Mouse (Mus musculus) C2C12 (cell line): Measurements from ENCODE around the gene Enpp3. TPM values are rescaled to one million over a fixed set of nuclear protein-coding genes. Genes with fewer than 3 reads are reported as not detected.

Experiments
- H3K27me3 ChIP-seq: one replicate; pipeline ENCODE4 v1.6.1; 2011; ENCODE audit not compliant: control insufficient read depth, insufficient read depth, insufficient read length
- H3K36me3 ChIP-seq: one replicate; pipeline ENCODE4 v1.6.1; 2011; ENCODE audit not compliant: control insufficient read depth, insufficient read depth
- H3K4me3 ChIP-seq: one replicate; pipeline ENCODE4 v1.5.1; 2011; ENCODE audit warnings: mild to moderate bottlenecking, control low read depth; ENCODE audit not compliant: poor library complexity, insufficient read depth, severe bottlenecking
- H3K79me2 ChIP-seq: one replicate; pipeline ENCODE4 v1.6.1; 2011; ENCODE audit not compliant: control insufficient read depth, insufficient read depth
- H3K79me3 ChIP-seq: one replicate; pipeline ENCODE4 v1.6.1; 2011; ENCODE audit warnings: low read depth, control low read depth
- H3ac ChIP-seq: one replicate; pipeline ENCODE3; 2011; ENCODE audit warnings: low read depth; ENCODE audit not compliant: control insufficient read depth, insufficient read length
- CEBPB ChIP-seq: IDR thresholded peaks from one replicate; pipeline ENCODE4 v1.6.1; 2011; ENCODE audit warnings: low read depth, mild to moderate bottlenecking, control low read depth, moderate library complexity
- CTCF ChIP-seq: IDR thresholded peaks from one replicate; pipeline ENCODE4 v1.5.1; 2011; ENCODE audit not compliant: control insufficient read depth, insufficient read depth, insufficient read length
- FOSL1 ChIP-seq: IDR thresholded peaks from one replicate; pipeline ENCODE4 v1.8.0; 2011; ENCODE audit warnings: mild to moderate bottlenecking, low read length; ENCODE audit not compliant: poor library complexity, insufficient read depth, severe bottlenecking
- MAX ChIP-seq: IDR thresholded peaks from one replicate; pipeline ENCODE4 v1.6.1; 2011; ENCODE audit warnings: mild to moderate bottlenecking, control low read depth
- MYOD1 ChIP-seq: IDR thresholded peaks from one replicate; pipeline ENCODE4 v1.6.1; 2011; ENCODE audit warnings: low read depth; ENCODE audit not compliant: control insufficient read depth, insufficient read length
- MYOG ChIP-seq: IDR thresholded peaks from one replicate; pipeline ENCODE4 v1.6.1; 2011; ENCODE audit not compliant: control insufficient read depth, insufficient read length; ENCODE audit errors: extremely low read depth
- USF1 ChIP-seq: IDR thresholded peaks from one replicate; pipeline ENCODE4 v1.6.1; 2011; ENCODE audit warnings: low read depth, mild to moderate bottlenecking, control low read depth, moderate library complexity
- polyA plus RNA-seq: library from polyadenylated mRNA; unstranded; fragments of >200 nt; fragmentation: generic; extraction: Trizol; gene quantifications from one replicate; pipeline ENCODE4 v1.2.1, GENCODE M21; 2012; ENCODE audit warnings: missing spikeins

Gene Enpp3
- polyA plus RNA-seq, 1 experiment, result 1.4 TPM

GRCm38 (mm10) chr10:24735027-24735777, 107.4 kb downstream of the Enpp3 start:
- Histone ChIP-seq H3K79me2 (no peaks in the 10 kb centered on the region), H3K4me3 (no peak overlapping the region), H3K79me3 (no peaks in the 10 kb centered on the region), H3K36me3 (no peaks in the 10 kb centered on the region), H3K27me3 (no peaks in the 10 kb centered on the region), H3ac (no peak overlapping the region)
- TF ChIP-seq FOSL1 (no peak), MYOG (no peak), USF1 (no peak), MYOD1 (no peak), MAX (no peak), CEBPB (no peak), CTCF (no peak)

GRCm38 (mm10) chr10:24727478-24727877, 115.1 kb downstream of the Enpp3 start:
- Histone ChIP-seq H3ac (no peak overlapping the region), H3K79me3 (no peaks in the 10 kb centered on the region), H3K27me3 (no peaks in the 10 kb centered on the region), H3K36me3 (no peaks in the 10 kb centered on the region), H3K79me2 (no peaks in the 10 kb centered on the region), H3K4me3 (no peak overlapping the region)
- TF ChIP-seq CTCF (no peak), USF1 (no peak), FOSL1 (no peak), CEBPB (no peak), MYOD1 (no peak), MAX (no peak), MYOG (no peak)

GRCm38 (mm10) chr10:24725197-24725596, 117.4 kb downstream of the Enpp3 start:
- Histone ChIP-seq H3K79me3 (no peaks in the 10 kb centered on the region), H3K4me3 (no peak overlapping the region), H3K36me3 (no peaks in the 10 kb centered on the region), H3K79me2 (no peaks in the 10 kb centered on the region), H3K27me3 (no peaks in the 10 kb centered on the region), H3ac (no peak overlapping the region)
- TF ChIP-seq USF1, result no peak
- no peak for TF ChIP-seq MYOD1
- TF ChIP-seq CTCF, result no peak
- no peak for TF ChIP-seq CEBPB
- TF ChIP-seq FOSL1, result no peak
- TF ChIP-seq MYOG, result no peak
- TF ChIP-seq MAX, result no peak

Other genes starting within 250 kb of the Enpp3 start
- 55.2 TPM for gene Ccn2, start 247.4 kb downstream of the Enpp3 start, polyA plus RNA-seq
- gene Enpp1, start 130.7 kb downstream of the Enpp3 start, polyA plus RNA-seq, result 1.3 TPM
- 10.5 TPM for gene Med23, start 27.2 kb upstream of the Enpp3 start, polyA plus RNA-seq
- 0.05 TPM for gene Arg1, start 84.7 kb upstream of the Enpp3 start, polyA plus RNA-seq